ENCODE assay signal across 22 mouse cellular contexts in the genomic region with DNA sequence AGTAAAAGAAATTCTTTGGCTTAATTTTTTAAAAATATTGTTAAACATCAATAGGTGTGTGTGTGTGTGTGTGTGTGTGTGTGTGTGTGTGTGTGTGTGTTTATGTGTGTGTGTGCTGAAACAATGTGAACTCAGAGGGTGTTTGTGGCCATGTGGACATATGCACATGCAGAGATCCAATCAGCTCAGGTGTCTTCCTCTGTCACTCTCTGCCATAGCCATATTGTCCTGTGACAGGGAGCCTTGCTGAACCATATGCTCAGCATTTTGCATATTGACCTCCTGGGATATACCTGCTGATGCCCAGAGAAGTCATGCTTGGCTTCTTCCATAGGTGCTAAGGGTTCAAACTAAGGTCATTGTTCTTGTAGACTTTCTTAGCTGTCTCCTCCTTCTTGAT.
DNase-seq lines count a peak whose midpoint lies in the region; ATAC-seq and TF ChIP-seq lines count a peak whose summit lies in the region.
"Had no signal": no experiment of that assay in that cellular context is flagged by ENCODE, and none has a peak within 500 bp of the region (broad histone marks: within the 10 kb centered on the region; RNA-seq: fewer than 3 reads in every experiment).

No protein-coding gene starts in this region.

- no peaks in the 10 kb centered on the region for H3K9me3 ChIP-seq in hindbrain, postnatal 0 days (ENCODE audit: low read length)
- no peaks in the 10 kb centered on the region for H3K9me3 ChIP-seq in hindbrain, embryonic 11.5 days (ENCODE audit: control insufficient read depth, low read length)
- no peaks in the 10 kb centered on the region for H3K9me3 ChIP-seq in midbrain, postnatal 0 days (ENCODE audit: low read length)
- no peaks in the 10 kb centered on the region for H3K9me3 ChIP-seq in midbrain, embryonic 15.5 days
- H3K9me3 ChIP-seq: embryonic facial prominence, embryonic 10.5 days; embryonic facial prominence, embryonic 12.5 days; forebrain, embryonic 13.5 days; forebrain, embryonic 15.5 days had no signal

- H3K9ac ChIP-seq in hindbrain, postnatal 0 days (replicated peaks; ENCODE audit: low read length), result no peak overlapping the region
- no peak overlapping the region for H3K9ac ChIP-seq in hindbrain, embryonic 11.5 days (ENCODE audit: low read depth, low read length)
- H3K9ac ChIP-seq in midbrain, postnatal 0 days (replicated peaks; ENCODE audit: low read length, poor library complexity, severe bottlenecking), result no peak overlapping the region
- H3K9ac ChIP-seq in midbrain, embryonic 15.5 days, result no peak overlapping the region
- H3K9ac ChIP-seq: embryonic facial prominence, embryonic 12.5 days; forebrain, embryonic 13.5 days; forebrain, embryonic 15.5 days; forebrain, postnatal 0 days had no signal

- H3K4me2 ChIP-seq in hindbrain, postnatal 0 days (ENCODE audit: low read depth, low read length), result no peak overlapping the region
- H3K4me2 ChIP-seq in hindbrain, embryonic 11.5 days (replicated peaks; ENCODE audit: low read depth, low read length), result no peak overlapping the region
- H3K4me2 ChIP-seq in midbrain, postnatal 0 days (ENCODE audit: low read depth, low read length, poor library complexity, severe bottlenecking), result no peak overlapping the region
- no peak overlapping the region for H3K4me2 ChIP-seq in midbrain, embryonic 15.5 days
- H3K4me2 ChIP-seq: embryonic facial prominence, embryonic 12.5 days; forebrain, embryonic 13.5 days; forebrain, embryonic 15.5 days had no signal

- no peak overlapping the region for H3K4me3 ChIP-seq in hindbrain, postnatal 0 days (ENCODE audit: low read length)
- no peak overlapping the region for H3K4me3 ChIP-seq in hindbrain, embryonic 11.5 days (ENCODE audit: low read depth, low read length)
- no peak overlapping the region for H3K4me3 ChIP-seq in midbrain, postnatal 0 days (ENCODE audit: low read depth, low read length)
- no peak overlapping the region for H3K4me3 ChIP-seq in midbrain, embryonic 15.5 days
- H3K4me3 ChIP-seq: embryonic facial prominence, embryonic 10.5 days; embryonic facial prominence, embryonic 12.5 days; forebrain, embryonic 13.5 days; forebrain, embryonic 15.5 days had no signal

- ATAC-seq in hindbrain, postnatal 0 days, result peak; percentile 38; the same call in 1 of the 2 replicates
- no peak for ATAC-seq in hindbrain, embryonic 11.5 days (ENCODE audit: low FRiP score)
- ATAC-seq in midbrain, postnatal 0 days (ENCODE audit: low FRiP score), result no peak
- no peak for ATAC-seq in midbrain, embryonic 15.5 days (replicated peaks)
- ATAC-seq: activated CD4-positive, CD25-positive, alpha-beta regulatory T cell, adult 4 months; CD4-positive, CD25-positive, alpha-beta regulatory T cell, adult 4 months; forebrain, embryonic 13.5 days; forebrain, embryonic 15.5 days; forebrain, postnatal 0 days; Patski had no signal

- DNase-seq in cerebellum, postnatal 10 days, result peak; percentile 56 to 72
- DNase-seq in cerebellum, adult 9-11 months, result no peak
- peak; percentile 27 for DNase-seq in hindbrain, postnatal 0 days (ENCODE audit: low spot score)
- no peak for DNase-seq in hindbrain, embryonic 11.5 days (ENCODE audit: low spot score)
- DNase-seq in midbrain, postnatal 0 days (ENCODE audit: low spot score), result peak; percentile 24
- DNase-seq: adrenal gland, adult 8-10 months; adrenal gland, postnatal 14 days; adrenal gland, postnatal 36 days; B cell, adult 2 months; cerebellum, adult 18-20 months; cerebellum, adult 8-10 months; forebrain, postnatal 0 days had no signal

- no peaks in the 10 kb centered on the region for H3K27me3 ChIP-seq in hindbrain, postnatal 0 days (ENCODE audit: insufficient read depth, low read length)
- H3K27me3 ChIP-seq in hindbrain, embryonic 11.5 days (ENCODE audit: control insufficient read depth, insufficient read depth, low read length), result no peaks in the 10 kb centered on the region
- H3K27me3 ChIP-seq in midbrain, postnatal 0 days (ENCODE audit: insufficient read depth, low read length), result no peaks in the 10 kb centered on the region
- no peaks in the 10 kb centered on the region for H3K27me3 ChIP-seq in midbrain, embryonic 15.5 days (replicated peaks)
- H3K27me3 ChIP-seq: CH12.LX; embryonic facial prominence, embryonic 12.5 days; forebrain, embryonic 13.5 days; forebrain, embryonic 15.5 days; Patski had no signal

- no peaks in the 10 kb centered on the region for H3K4me1 ChIP-seq in hindbrain, postnatal 0 days (ENCODE audit: insufficient read depth, low read length)
- H3K4me1 ChIP-seq in hindbrain, embryonic 11.5 days (replicated peaks; ENCODE audit: control insufficient read depth, insufficient read depth, low read length), result no peaks in the 10 kb centered on the region; the same call in 1 of the 2 replicates
- 0 out of 2 replicates have a peak, but pooled peaks cover 5% of the 10 kb centered on the region for H3K4me1 ChIP-seq in midbrain, postnatal 0 days (ENCODE audit: insufficient read depth, low read length)
- peaks cover 7% of the 10 kb centered on the region for H3K4me1 ChIP-seq in midbrain, embryonic 15.5 days
- H3K4me1 ChIP-seq: embryonic facial prominence, embryonic 12.5 days had no signal

- TF ChIP-seq CTCF in hindbrain, postnatal 0 days (IDR thresholded peaks at IDR 0.05; ENCODE audit: low read depth), result no peak
- no peak for TF ChIP-seq CTCF in midbrain, postnatal 0 days (IDR thresholded peaks at IDR 0.05)

- no peak overlapping the region for H3K27ac ChIP-seq in hindbrain, postnatal 0 days
- no peak overlapping the region for H3K27ac ChIP-seq in hindbrain, embryonic 11.5 days (ENCODE audit: low read depth, low read length)
- no peak overlapping the region for H3K27ac ChIP-seq in midbrain, postnatal 0 days (ENCODE audit: low read depth, low read length)
- H3K27ac ChIP-seq in midbrain, embryonic 15.5 days, result no peak overlapping the region
- H3K27ac ChIP-seq: embryonic facial prominence, embryonic 10.5 days; embryonic facial prominence, embryonic 12.5 days; forebrain, embryonic 13.5 days; forebrain, embryonic 15.5 days had no signal

- H3K36me3 ChIP-seq in hindbrain, postnatal 0 days (ENCODE audit: insufficient read depth, low read length), result no peaks in the 10 kb centered on the region
- no peaks in the 10 kb centered on the region for H3K36me3 ChIP-seq in hindbrain, embryonic 11.5 days (ENCODE audit: control insufficient read depth, insufficient read depth, low read length)
- no peaks in the 10 kb centered on the region for H3K36me3 ChIP-seq in midbrain, postnatal 0 days (ENCODE audit: insufficient read depth, low read length)
- no peaks in the 10 kb centered on the region for H3K36me3 ChIP-seq in midbrain, embryonic 15.5 days (replicated peaks)
- H3K36me3 ChIP-seq: embryonic facial prominence, embryonic 10.5 days; embryonic facial prominence, embryonic 12.5 days; forebrain, embryonic 15.5 days; G1E had no signal

Comparison
In these comparisons a context has a peak if more than half of its experiments do, and no peak if none do; other contexts are left out.
1. DNase-seq: peak in cerebellum, postnatal 10 days (2 of 2), hindbrain, postnatal 0 days (single experiment) and midbrain, postnatal 0 days (single experiment); none in cerebellum, adult 9-11 months (single experiment) and hindbrain, embryonic 11.5 days (single experiment).